9 mouse cellular contexts compared by ENCODE assay signal in the genomic region with DNA sequence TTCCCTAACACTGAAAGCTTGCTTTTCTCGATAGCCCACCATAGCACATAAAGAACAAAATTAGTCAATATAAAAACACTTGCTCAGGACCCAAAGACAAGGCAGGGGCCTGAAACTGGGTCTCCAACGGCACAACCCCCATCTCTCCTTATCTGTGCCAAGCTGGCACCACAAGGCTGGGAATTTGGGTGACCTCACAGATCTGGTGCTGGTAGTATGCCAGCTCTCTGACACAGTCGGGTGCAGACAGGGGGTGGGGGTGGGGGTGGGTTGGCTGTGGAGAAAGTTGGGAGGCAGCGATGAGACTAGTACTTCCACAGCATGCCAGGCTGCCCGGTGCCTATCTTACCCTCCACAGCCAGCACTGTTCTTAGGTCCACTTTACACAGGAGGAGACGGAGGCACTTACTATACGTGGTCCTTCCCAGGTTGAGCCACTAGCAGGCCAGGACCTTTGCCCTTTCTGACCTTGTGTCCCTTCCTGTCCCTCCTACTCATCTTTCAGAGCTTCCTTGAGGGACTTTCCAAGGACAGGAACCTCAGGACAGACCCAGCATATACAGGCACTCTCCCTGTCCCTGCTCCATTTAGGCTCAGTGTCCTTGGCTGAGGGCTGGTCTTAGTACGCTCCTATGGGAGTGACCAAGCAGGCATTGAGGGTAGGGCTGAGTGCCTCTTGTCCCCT. TPM values are rescaled to one million over a fixed set of nuclear protein-coding genes. Genes with fewer than 3 reads are reported as not detected.
DNase-seq lines count a peak whose midpoint lies in the region; ATAC-seq and TF ChIP-seq lines count a peak whose summit lies in the region.
"Had no signal": no experiment of that assay in that cellular context is flagged by ENCODE, and none has a peak within 500 bp of the region (broad histone marks: within the 10 kb centered on the region; RNA-seq: fewer than 3 reads in every experiment).

No protein-coding gene starts in this region.

- no peak overlapping the region for H3K4me3 ChIP-seq in cerebellum, adult 2 months (replicated peaks; ENCODE audit: insufficient read depth, low read depth, low read length)
- no peak overlapping the region for H3K4me3 ChIP-seq in lung, postnatal 0 days (ENCODE audit: low read depth, low read length)
- peak overlapping the region; percentile 80 for H3K4me3 ChIP-seq in limb, embryonic 10.5 days
- peak overlapping the region; percentile 68 for H3K4me3 ChIP-seq in stomach, embryonic 15.5 days (replicated peaks)

- 0 out of 2 replicates have a peak overlapping the region, but pooled peaks have one; percentile 1 for H3K27ac ChIP-seq in cerebellum, adult 2 months (ENCODE audit: insufficient read depth, low read length)
- H3K27ac ChIP-seq in lung, postnatal 0 days (ENCODE audit: low read length) = peak overlapping the region; percentile 88
- H3K27ac ChIP-seq in limb, embryonic 10.5 days = peak overlapping the region; percentile 92; the same call in 1 of the 2 replicates
- peak overlapping the region; percentile 90 for H3K27ac ChIP-seq in stomach, embryonic 15.5 days

- no peak for TF ChIP-seq POLR2A in cerebellum, adult 2 months (IDR thresholded peaks at IDR 0.05; ENCODE audit: borderline replicate concordance, insufficient read depth, low read length)

- H3K9ac ChIP-seq in lung, postnatal 0 days (replicated peaks; ENCODE audit: low read depth) = no peak overlapping the region
- H3K9ac ChIP-seq in stomach, embryonic 15.5 days = no peak overlapping the region

- no peaks in the 10 kb centered on the region for H3K36me3 ChIP-seq in lung, postnatal 0 days (ENCODE audit: insufficient read depth, low read length)
- H3K36me3 ChIP-seq in limb, embryonic 10.5 days = peaks cover 20% of the 10 kb centered on the region
- no peaks in the 10 kb centered on the region for H3K36me3 ChIP-seq in stomach, embryonic 15.5 days

- WGBS in cerebellum, adult 2 months = 36% methylated on average over 8 of the region's 8 CpGs
- WGBS in lung, postnatal 0 days = 56% methylated on average over 7 of the region's 8 CpGs
- 75% methylated on average over 8 of the region's 8 CpGs for WGBS in limb, embryonic 10.5 days
- WGBS in stomach, embryonic 15.5 days = 75% methylated on average over 8 of the region's 8 CpGs

- no peak for TF ChIP-seq CTCF in cerebellum, adult 2 months (IDR thresholded peaks at IDR 0.05; ENCODE audit: borderline replicate concordance, insufficient read depth, low read depth, low read length)
- TF ChIP-seq CTCF in lung, postnatal 0 days (IDR thresholded peaks at IDR 0.05) = no peak

- H3K4me1 ChIP-seq in cerebellum, adult 2 months (ENCODE audit: control insufficient read depth, insufficient read depth, low read length) = peaks cover 12% of the 10 kb centered on the region
- H3K4me1 ChIP-seq in lung, postnatal 0 days (ENCODE audit: insufficient read depth, low read depth, low read length) = peaks cover 27% of the 10 kb centered on the region
- peaks cover 46% of the 10 kb centered on the region for H3K4me1 ChIP-seq in limb, embryonic 10.5 days
- peaks cover 59% of the 10 kb centered on the region for H3K4me1 ChIP-seq in stomach, embryonic 15.5 days

- TF ChIP-seq EP300 in lung, postnatal 0 days (IDR thresholded peaks at IDR 0.05) = no peak

- ATAC-seq in cerebellum, adult (ENCODE audit: insufficient number of reproducible peaks, low FRiP score, low TSS enrichment) = no peak
- ATAC-seq in lung, postnatal 0 days = peak; percentile 34
- ATAC-seq in stomach, embryonic 15.5 days (ENCODE audit: insufficient read depth, low FRiP score, low read depth) = no peak

- H3K9me3 ChIP-seq in lung, postnatal 0 days (ENCODE audit: low read length) = no peaks in the 10 kb centered on the region
- no peaks in the 10 kb centered on the region for H3K9me3 ChIP-seq in limb, embryonic 10.5 days (replicated peaks)
- H3K9me3 ChIP-seq in stomach, embryonic 15.5 days = no peaks in the 10 kb centered on the region

- H3K27me3 ChIP-seq in cerebellum, adult 2 months (ENCODE audit: control insufficient read depth, insufficient read depth, low read length) = no peaks in the 10 kb centered on the region
- H3K27me3 ChIP-seq in lung, postnatal 0 days (replicated peaks; ENCODE audit: insufficient read depth, low read length) = no peaks in the 10 kb centered on the region
- no peaks in the 10 kb centered on the region for H3K27me3 ChIP-seq in limb, embryonic 10.5 days (ENCODE audit: low read depth, poor library complexity, severe bottlenecking)
- no peaks in the 10 kb centered on the region for H3K27me3 ChIP-seq in stomach, embryonic 15.5 days (replicated peaks)

- DNase-seq in cerebellum, adult 2 months = no peak
- peak; percentile 27 for DNase-seq in lung, postnatal 0 days (ENCODE audit: low spot score)
- no peak for DNase-seq in lung, postnatal 4 days
- no peak for DNase-seq in limb, embryonic 10.5 days (ENCODE audit: low spot score)
- no peak for DNase-seq in ovary, postnatal 36 days (ENCODE audit: low spot score)
- DNase-seq in gastrocnemius, postnatal 25 days = no peak

- peak overlapping the region; percentile 77 for H3K4me2 ChIP-seq in lung, postnatal 0 days (replicated peaks; ENCODE audit: low read depth, low read length)
- H3K4me2 ChIP-seq in stomach, embryonic 15.5 days = peak overlapping the region; percentile 71

RNA-seq across cellular contexts. Expression of a gene that starts 2.1 kb away (rescaled TPM):
- polyA plus RNA-seq in cerebellum, adult 2 months (2012; rRNA removed) = 54.1 and 54.9 TPM in 2 replicates
- polyA plus RNA-seq in lung, postnatal 0 days (2015; fragmentation: Nextera tagmentation; extraction: Ambion mirVana) = 12.9 and 13.4 TPM in 2 replicates
- polyA plus RNA-seq in limb, embryonic 10.5 days (2016; fragmentation: Nextera tagmentation; extraction: Ambion mirVana) = 38.2 and 40.2 TPM in 2 replicates
- polyA plus RNA-seq in stomach, embryonic 15.5 days (2015; fragmentation: Nextera tagmentation; extraction: Ambion mirVana) = 18.5 and 22.1 TPM in 2 replicates
- 10 to 100 TPM in 1 of 2 experiments, 1 to 10 TPM in 1; 9.8 to 14.0 TPM for total RNA-seq in gastrocnemius, postnatal 25 days (2021)

RNA-seq across cellular contexts. Expression of a gene that starts 2.1 kb away (rescaled TPM):
- 8.3 and 8.5 TPM in 2 replicates for polyA plus RNA-seq in cerebellum, adult 2 months (2012; rRNA removed)
- 36.3 and 38.2 TPM in 2 replicates for polyA plus RNA-seq in lung, postnatal 0 days (2015; fragmentation: Nextera tagmentation; extraction: Ambion mirVana)
- polyA plus RNA-seq in limb, embryonic 10.5 days (2016; fragmentation: Nextera tagmentation; extraction: Ambion mirVana) = 64.9 and 69.8 TPM in 2 replicates
- polyA plus RNA-seq in stomach, embryonic 15.5 days (2015; fragmentation: Nextera tagmentation; extraction: Ambion mirVana) = 50.2 and 56.0 TPM in 2 replicates
- total RNA-seq in gastrocnemius, postnatal 25 days (2021) = 1 to 10 TPM; 3.0 TPM

RNA-seq across cellular contexts. Expression of a gene that starts 35.2 kb away (rescaled TPM):
- polyA plus RNA-seq in cerebellum, adult 2 months (2012; rRNA removed) = 0.90 and 1.4 TPM in 2 replicates
- polyA plus RNA-seq in lung, postnatal 0 days (2015; fragmentation: Nextera tagmentation; extraction: Ambion mirVana) = not detected in 2 replicates
- not detected in 2 replicates for polyA plus RNA-seq in limb, embryonic 10.5 days (2016; fragmentation: Nextera tagmentation; extraction: Ambion mirVana)
- polyA plus RNA-seq in stomach, embryonic 15.5 days (2015; fragmentation: Nextera tagmentation; extraction: Ambion mirVana) = 0.08 TPM in 1 of 2 replicates, not detected in the other
- not detected for total RNA-seq in gastrocnemius, postnatal 25 days (2021)

RNA-seq across cellular contexts. Expression of a gene that starts 48.8 kb away (rescaled TPM):
- polyA plus RNA-seq in cerebellum, adult 2 months (2012; rRNA removed) = 0.43 and 0.67 TPM in 2 replicates
- not detected in 2 replicates for polyA plus RNA-seq in lung, postnatal 0 days (2015; fragmentation: Nextera tagmentation; extraction: Ambion mirVana)
- not detected in 2 replicates for polyA plus RNA-seq in limb, embryonic 10.5 days (2016; fragmentation: Nextera tagmentation; extraction: Ambion mirVana)
- 2.4 and 6.1 TPM in 2 replicates for polyA plus RNA-seq in stomach, embryonic 15.5 days (2015; fragmentation: Nextera tagmentation; extraction: Ambion mirVana)
- not detected for total RNA-seq in gastrocnemius, postnatal 25 days (2021)

RNA-seq across cellular contexts. Expression of a gene that starts 55.2 kb away (rescaled TPM):
- polyA plus RNA-seq in cerebellum, adult 2 months (2012; rRNA removed) = not detected in 2 replicates
- not detected in 2 replicates for polyA plus RNA-seq in lung, postnatal 0 days (2015; fragmentation: Nextera tagmentation; extraction: Ambion mirVana)
- not detected in 2 replicates for polyA plus RNA-seq in limb, embryonic 10.5 days (2016; fragmentation: Nextera tagmentation; extraction: Ambion mirVana)
- 103 and 114 TPM in 2 replicates for polyA plus RNA-seq in stomach, embryonic 15.5 days (2015; fragmentation: Nextera tagmentation; extraction: Ambion mirVana)
- total RNA-seq in gastrocnemius, postnatal 25 days (2021) = not detected
- polyA plus RNA-seq: cortical plate, adult 2 months had no signal

Comparison
In these comparisons a context has a peak if more than half of its experiments do, and no peak if none do; other contexts are left out.
1. H3K27ac ChIP-seq: peak in every context shown above with its lines; median percentile 92 in limb, embryonic 10.5 days; 90 in stomach, embryonic 15.5 days; 88 in lung, postnatal 0 days; 1 in cerebellum, adult 2 months.
2. H3K4me3 ChIP-seq: peak in limb, embryonic 10.5 days (single experiment) and stomach, embryonic 15.5 days (single experiment); none in cerebellum, adult 2 months (single experiment) and lung, postnatal 0 days (single experiment).